21 mouse cellular contexts compared by ENCODE assay signal in the genomic region with DNA sequence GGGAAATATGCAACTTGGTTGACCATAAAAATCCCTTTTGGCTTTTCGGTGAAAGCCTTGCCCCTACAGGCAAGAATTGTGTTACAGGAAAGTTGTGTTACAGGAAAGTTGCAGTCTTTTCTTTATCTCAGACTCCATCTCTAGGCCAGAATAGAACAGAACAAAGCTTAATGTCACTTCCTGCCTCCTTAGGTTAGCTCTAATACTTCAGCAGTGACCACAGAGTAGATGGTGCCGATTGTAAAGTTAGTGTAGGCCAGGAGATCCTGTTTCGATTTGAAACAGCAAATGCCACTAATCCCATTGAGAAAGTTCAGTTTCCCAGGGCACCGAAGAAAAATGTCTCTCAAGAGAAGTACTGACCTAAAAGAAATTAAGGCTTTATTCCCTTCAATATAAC.
A peak's percentile ranks its signal among the peaks of the same experiment; 100 is the strongest.
DNase-seq lines count a peak whose midpoint lies in the region; ATAC-seq lines count a peak whose summit lies in the region.
"Had no signal": no experiment of that assay in that cellular context is flagged by ENCODE, and none has a peak within 500 bp of the region (broad histone marks: within the 10 kb centered on the region; RNA-seq: fewer than 3 reads in every experiment).

No protein-coding gene starts in this region.

- intact Hi-C loops in left cerebral cortex, postnatal 4 days (cut with DNase I) = no loop called here

- DNase-seq in 416B (ENCODE audit: low read depth) = peak; percentile 51
- DNase-seq in CD4-positive, CD25-positive, alpha-beta regulatory T cell, adult 2 months (ENCODE audit: low read depth, low spot score) = peak; percentile 46
- DNase-seq in left cerebral cortex, postnatal 4 days = no peak
- no peak for DNase-seq in embryo, embryonic 10.5 days (ENCODE audit: low spot score)
- DNase-seq: adrenal gland, postnatal 14 days; B cell, adult 2 months; cerebellum, adult 11 months; cerebellum, adult 9-11 months; forebrain, postnatal 0 days; gastrocnemius, postnatal 10 days; heart, postnatal 4 days; kidney, adult 8-10 months; liver, embryonic 13.5 days; lung, adult 18-20 months; lung, postnatal 10 days; right cerebral cortex, postnatal 4 days had no signal

- peak; percentile 72 for ATAC-seq in granulocyte monocyte progenitor cell, adult 5-6 weeks (replicated peaks; ENCODE audit: poor library complexity, severe bottlenecking)
- ATAC-seq in megakaryocyte progenitor cell, adult 5-6 weeks (replicated peaks; ENCODE audit: poor library complexity) = peak; percentile 73
- no peak for ATAC-seq in frontal cortex, adult (ENCODE audit: low TSS enrichment)
- ATAC-seq: forebrain, postnatal 0 days; midbrain, embryonic 16.5 days; Patski had no signal

Comparison
In these comparisons a context has a peak if more than half of its experiments do, and no peak if none do; other contexts are left out.
1. DNase-seq: peak in 416B (single experiment) and CD4-positive, CD25-positive, alpha-beta regulatory T cell, adult 2 months (single experiment); none in left cerebral cortex, postnatal 4 days (single experiment) and embryo, embryonic 10.5 days (single experiment).